Mouse (Mus musculus) retina, embryonic 14.5 days (tissue): ENCODE measurements around the gene Atf7ip2.
A peak's percentile ranks its signal among the peaks of the same experiment; 100 is the strongest.
"Not testable (repeated sequence)": the region's sequence is repeated elsewhere in the genome, so short reads cannot be mapped to it uniquely, and the experiment has no call there.

Experiments used
- DNase-seq: peaks from one replicate; pipeline ENCODE4 v3.0.0-alpha.2; 2015; ENCODE audit warnings: low spot score

Atf7ip2 gene

GRCm38 (mm10) chr16:10192679-10193506, at the start of gene Atf7ip2:
Gene Atf7ip2 (plus strand): TSS chr16:10192712.
- DNase-seq = peak; percentile 88

GRCm38 (mm10) chr16:10143166-10143565, 49.3 kb upstream of the Atf7ip2 start:
- no peak for DNase-seq

GRCm38 (mm10) chr16:10147401-10147800, 45.1 kb upstream of the Atf7ip2 start:
- no peak for DNase-seq

GRCm38 (mm10) chr16:10169123-10169905, 23.2 kb upstream of the Atf7ip2 start:
- no peak for DNase-seq

- DNase-seq = no peak
These were observed 22.5 kb upstream of the Atf7ip2 start, which contains the start of gene Rpl39l for GRCm38 (mm10) chr16:10170005-10170404. Gene Rpl39l (plus strand): TSS chr16:10170226.

GRCm38 (mm10) chr16:10171276-10171675, 21.2 kb upstream of the Atf7ip2 start:
- DNase-seq = no peak

- no peak for DNase-seq
These were observed 20.2 kb upstream of the Atf7ip2 start for GRCm38 (mm10) chr16:10172179-10172820.

GRCm38 (mm10) chr16:10187461-10187860, 5.1 kb upstream of the Atf7ip2 start:
- not testable (repeated sequence) for DNase-seq

- DNase-seq = no peak
These were observed 16.3 kb downstream of the Atf7ip2 start for GRCm38 (mm10) chr16:10208777-10209176.

GRCm38 (mm10) chr16:10216366-10216765, 23.9 kb downstream of the Atf7ip2 start:
- DNase-seq = not testable (repeated sequence)

GRCm38 (mm10) chr16:10217020-10217419, 24.5 kb downstream of the Atf7ip2 start:
- DNase-seq = not testable (repeated sequence)

GRCm38 (mm10) chr16:10227361-10227760, 34.8 kb downstream of the Atf7ip2 start:
- no peak for DNase-seq

GRCm38 (mm10) chr16:10236601-10237000, 44.1 kb downstream of the Atf7ip2 start:
- no peak for DNase-seq

- DNase-seq = peak; percentile 3
These were observed 61.5 kb downstream of the Atf7ip2 start for GRCm38 (mm10) chr16:10253993-10254392.

- DNase-seq = peak; percentile 68
These were observed 79.7 kb downstream of the Atf7ip2 start for GRCm38 (mm10) chr16:10272256-10272655.

- no peak for DNase-seq
These were observed 82.0 kb downstream of the Atf7ip2 start for GRCm38 (mm10) chr16:10274465-10274864.

GRCm38 (mm10) chr16:10276778-10277177, 84.3 kb downstream of the Atf7ip2 start:
- DNase-seq = not testable (repeated sequence)

- DNase-seq = peak; percentile 91
These were observed 87.9 kb downstream of the Atf7ip2 start for GRCm38 (mm10) chr16:10280286-10280951.

GRCm38 (mm10) chr16:10281890-10282289, 89.4 kb downstream of the Atf7ip2 start:
- DNase-seq = no peak

- DNase-seq = no peak
These were observed 94.2 kb downstream of the Atf7ip2 start for GRCm38 (mm10) chr16:10286513-10287268.

- no peak for DNase-seq
These were observed 95.6 kb downstream of the Atf7ip2 start for GRCm38 (mm10) chr16:10288115-10288514.
